Mouse (Mus musculus) bone marrow, adult 2 months (tissue): ENCODE data around the gene Pard3.

Experiments
- CTCF ChIP-seq: fragments of 200-500 bp; IDR thresholded peaks from 2 replicates; pipeline ENCODE4 v1.5.1; 2011; ENCODE audit warnings: low read length, control low read depth; ENCODE audit not compliant: control insufficient read depth, insufficient read depth
- POLR2A ChIP-seq: fragments of 200-500 bp; IDR thresholded peaks from 2 replicates; pipeline ENCODE4 v1.6.1; 2011; ENCODE audit warnings: low read depth, mild to moderate bottlenecking, control low read depth, low read length, borderline replicate concordance; ENCODE audit not compliant: control insufficient read depth

GRCm38 (mm10) chr8:127269082-127269747 is 205.5 kb downstream of the Pard3 start:
- TF ChIP-seq POLR2A (no peak), CTCF (no peak)
